Mouse (Mus musculus): Measurements from ENCODE around the gene Tmbim1.
"Not testable (repeated sequence)": the region's sequence is repeated elsewhere in the genome, so short reads cannot be mapped to it uniquely, and the experiment has no call there.

The Tmbim1 gene

GRCm38 (mm10) chr1:74326916-74327315 lies 21.5 kb upstream of the Tmbim1 start:
- not testable (repeated sequence) for DNase-seq (ENCODE audit: low spot score)

GRCm38 (mm10) chr1:74321396-74321795 lies 16.0 kb upstream of the Tmbim1 start:
- DNase-seq (ENCODE audit: low spot score), result no peak

GRCm38 (mm10) chr1:74318711-74319110 lies 13.3 kb upstream of the Tmbim1 start:
- DNase-seq (ENCODE audit: low spot score), result no peak

- DNase-seq (ENCODE audit: low spot score), result no peak
Measured at GRCm38 (mm10) chr1:74316114-74316827, 10.8 kb upstream of the Tmbim1 start.

GRCm38 (mm10) chr1:74314796-74315195 lies 9.4 kb upstream of the Tmbim1 start:
- no peak for DNase-seq (ENCODE audit: low spot score)

GRCm38 (mm10) chr1:74313049-74313692 lies 7.7 kb upstream of the Tmbim1 start:
- DNase-seq (ENCODE audit: low spot score), result no peak

- DNase-seq (ENCODE audit: low spot score), result no peak
Measured at GRCm38 (mm10) chr1:74309767-74310166, 4.3 kb upstream of the Tmbim1 start.

GRCm38 (mm10) chr1:74308001-74308964 lies 2.9 kb upstream of the Tmbim1 start:
- DNase-seq (ENCODE audit: low spot score), result no peak

- no peak for DNase-seq (ENCODE audit: low spot score)
Measured at GRCm38 (mm10) chr1:74307146-74307545, 1.7 kb upstream of the Tmbim1 start.

- no peak for DNase-seq (ENCODE audit: low spot score)
Measured at GRCm38 (mm10) chr1:74304946-74305345, 476 bp downstream of the Tmbim1 start.

GRCm38 (mm10) chr1:74304339-74304790 lies 1.1 kb downstream of the Tmbim1 start:
- no peak for DNase-seq (ENCODE audit: low spot score)

GRCm38 (mm10) chr1:74303509-74304338 lies 1.7 kb downstream of the Tmbim1 start:
- peak; percentile 85 for DNase-seq (ENCODE audit: low spot score)

GRCm38 (mm10) chr1:74302835-74303234 lies 2.6 kb downstream of the Tmbim1 start:
- no peak for DNase-seq (ENCODE audit: low spot score)

GRCm38 (mm10) chr1:74302229-74302628 lies 3.2 kb downstream of the Tmbim1 start:
- no peak for DNase-seq (ENCODE audit: low spot score)

GRCm38 (mm10) chr1:74300347-74301110 lies 4.9 kb downstream of the Tmbim1 start:
- no peak for DNase-seq (ENCODE audit: low spot score)

GRCm38 (mm10) chr1:74298996-74299395 lies 6.4 kb downstream of the Tmbim1 start:
- peak; percentile 51 for DNase-seq (ENCODE audit: low spot score)

- no peak for DNase-seq (ENCODE audit: low spot score)
Measured at GRCm38 (mm10) chr1:74298157-74298750, 7.2 kb downstream of the Tmbim1 start.

- no peak for DNase-seq (ENCODE audit: low spot score)
Measured at GRCm38 (mm10) chr1:74297269-74297668, 8.2 kb downstream of the Tmbim1 start.

GRCm38 (mm10) chr1:74296477-74296876 lies 8.9 kb downstream of the Tmbim1 start:
- DNase-seq (ENCODE audit: low spot score), result no peak

- peak; percentile 86 for DNase-seq (ENCODE audit: low spot score)
Measured at GRCm38 (mm10) chr1:74295456-74296171, 9.8 kb downstream of the Tmbim1 start.
